Mouse (Mus musculus) heart, embryonic 12.5 days (tissue): ENCODE data around the gene Usp5. TPM values are rescaled to one million over a fixed set of nuclear protein-coding genes. Genes with fewer than 3 reads are reported as not detected.
"Not testable (repeated sequence)": the region's sequence is repeated elsewhere in the genome, so short reads cannot be mapped to it uniquely, and the experiment has no call there.

Experiments
- ATAC-seq: fragments of 200-750 bp; cut with Nextera tagmentation; 2 replicates; pipeline ENCODE4 v1.8.0; 2017; ENCODE audit warnings: moderate TSS enrichment, moderate library complexity; ENCODE audit not compliant: insufficient number of reproducible peaks, low FRiP score
- H3K27ac ChIP-seq: fragments of 300-500 bp; sonication (generic); 2 replicates; pipeline ENCODE4 v1.5.1; 2016; ENCODE audit warnings: mild to moderate bottlenecking, moderate library complexity; ENCODE audit not compliant: poor library complexity, severe bottlenecking
- H3K27me3 ChIP-seq: fragments of 300-500 bp; sonication (generic); replicated peaks from 2 replicates; pipeline ENCODE4 v1.6.1; 2016; ENCODE audit warnings: mild to moderate bottlenecking, moderate library complexity
- H3K36me3 ChIP-seq: fragments of 300-500 bp; sonication (generic); 2 replicates; pipeline ENCODE4 v1.6.1; 2016; ENCODE audit warnings: mild to moderate bottlenecking, moderate library complexity
- H3K4me1 ChIP-seq: fragments of 300-500 bp; sonication (generic); replicated peaks from 2 replicates; pipeline ENCODE4 v1.6.1; 2016; ENCODE audit warnings: mild to moderate bottlenecking
- H3K4me2 ChIP-seq: fragments of 300-500 bp; sonication (generic); 2 replicates; pipeline ENCODE4 v1.6.1; 2016; ENCODE audit warnings: mild to moderate bottlenecking, moderate library complexity
- H3K4me3 ChIP-seq: fragments of 300-500 bp; sonication (generic); 2 replicates; pipeline ENCODE4 v1.5.1; 2016; ENCODE audit warnings: mild to moderate bottlenecking
- H3K9ac ChIP-seq: fragments of 300-500 bp; sonication (generic); 2 replicates; pipeline ENCODE4 v1.6.1; 2016; ENCODE audit warnings: mild to moderate bottlenecking, moderate library complexity
- H3K9me3 ChIP-seq: fragments of 300-500 bp; sonication (generic); replicated peaks from 2 replicates; pipeline ENCODE4 v1.6.1; 2016; ENCODE audit warnings: mild to moderate bottlenecking, moderate library complexity
- WGBS: fragments of 180-500 bp; shearing (Covaris S2); methylation state at CpG from one replicate; pipeline ENCODE4 v1.1.7; 2016; 5-methylcytosine and 5-hydroxymethylcytosine counted together
- polyA plus RNA-seq: library from polyadenylated mRNA; unstranded; fragments of >200 nt; fragmentation: Nextera tagmentation; extraction: Ambion mirVana; gene quantifications from 2 replicates; pipeline ENCODE4 v1.2.1, GENCODE M21; 2016

Usp5 gene
- polyA plus RNA-seq, 1 experiment from 2014 or later: 121 TPM

DNA sequence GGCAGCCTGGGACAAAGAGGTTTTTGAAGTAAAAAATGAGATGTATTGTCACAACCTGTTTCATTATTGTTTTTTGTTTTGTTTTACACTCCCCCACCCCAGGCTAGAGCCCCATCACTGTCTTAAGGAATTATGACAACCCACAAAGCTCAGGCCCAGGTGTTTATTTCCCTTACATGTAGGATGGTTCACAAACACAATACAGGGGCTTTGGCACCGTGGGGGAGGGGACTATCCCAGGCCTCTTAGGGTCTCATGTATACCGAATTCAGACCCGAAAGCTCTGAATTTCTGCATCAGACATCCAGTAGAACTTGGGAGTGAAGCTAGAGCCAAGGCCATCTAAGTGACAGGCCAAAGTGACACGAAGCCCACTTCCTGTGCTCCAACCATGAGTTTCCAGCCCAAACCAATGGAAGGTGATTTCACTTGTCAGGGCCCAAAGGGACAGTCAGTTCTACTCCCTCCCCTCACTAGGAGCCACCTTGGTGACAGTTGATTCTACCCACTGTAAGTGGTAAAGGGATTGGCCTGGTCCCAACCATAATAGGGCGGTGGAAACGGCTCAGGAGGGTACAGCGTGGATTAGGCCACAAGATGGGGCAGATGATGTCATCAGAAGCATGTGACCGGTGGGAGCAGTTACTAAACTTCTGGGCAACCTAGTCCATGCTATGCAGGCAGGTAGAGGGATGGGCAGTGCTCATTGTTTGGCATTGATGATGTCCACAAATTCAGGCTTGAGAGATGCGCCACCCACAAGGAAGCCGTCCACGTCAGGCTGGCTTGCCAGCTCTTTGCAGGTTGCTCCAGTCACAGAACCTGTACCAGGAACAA, 18.5 kb downstream of the Usp5 start:
- H3K4me3 ChIP-seq, H3K9ac ChIP-seq, H3K27me3 ChIP-seq, ATAC-seq, H3K27ac ChIP-seq, H3K9me3 ChIP-seq: not testable (repeated sequence)
- Histone ChIP-seq H3K4me1 (peaks cover 69% of the 10 kb centered on the region), H3K36me3 (peaks cover 38% of the 10 kb centered on the region), H3K4me2 (peak overlapping the region; percentile 84; the same call in 1 of the 2 replicates)
- 84% methylated on average over 11 of the region's 11 CpGs for WGBS

GRCm38 (mm10) chr6:124809775-124810538, 19.3 kb downstream of the Usp5 start:
- H3K27me3 ChIP-seq: no peaks in the 10 kb centered on the region
- H3K4me2 ChIP-seq: peak overlapping the region; percentile 84
- no peaks in the 10 kb centered on the region for H3K9me3 ChIP-seq
- peak overlapping the region; percentile 95 for H3K27ac ChIP-seq
- peak overlapping the region; percentile 60 for H3K4me3 ChIP-seq
- WGBS: 37% methylated on average over 14 of the region's 14 CpGs
- H3K36me3 ChIP-seq: peaks cover 30% of the 10 kb centered on the region
- ATAC-seq: no peak
- peaks cover 71% of the 10 kb centered on the region for H3K4me1 ChIP-seq
- peak overlapping the region; percentile 79 for H3K9ac ChIP-seq

DNA sequence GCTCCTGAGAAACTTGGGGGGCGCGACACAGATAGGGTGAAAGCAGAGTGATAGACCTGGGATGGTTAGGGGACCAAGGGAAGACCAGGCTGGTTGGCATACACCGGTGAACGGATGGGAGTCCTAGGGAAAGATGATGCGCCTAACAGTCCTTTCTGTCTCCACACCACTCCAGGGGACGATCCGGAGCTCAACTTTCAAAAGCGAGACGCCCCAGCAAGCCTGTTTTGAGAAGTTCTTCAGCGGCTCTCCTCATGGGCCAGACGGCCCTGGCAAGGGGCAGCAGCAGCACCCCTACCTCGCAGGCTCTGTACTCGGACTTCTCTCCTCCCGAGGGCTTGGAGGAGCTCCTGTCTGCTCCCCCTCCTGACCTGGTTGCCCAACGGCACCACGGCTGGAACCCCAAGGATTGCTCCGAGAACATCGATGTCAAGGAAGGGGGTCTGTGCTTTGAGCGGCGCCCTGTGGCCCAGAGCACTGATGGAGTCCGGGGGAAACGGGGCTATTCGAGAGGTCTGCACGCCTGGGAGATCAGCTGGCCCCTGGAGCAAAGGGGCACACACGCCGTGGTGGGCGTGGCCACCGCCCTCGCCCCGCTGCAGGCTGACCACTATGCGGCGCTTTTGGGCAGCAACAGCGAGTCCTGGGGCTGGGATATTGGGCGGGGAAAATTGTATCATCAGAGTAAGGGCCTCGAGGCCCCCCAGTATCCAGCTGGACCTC, 20.1 kb downstream of the Usp5 start:
- peak overlapping the region; percentile 95 for H3K27ac ChIP-seq
- H3K9ac ChIP-seq: peak overlapping the region; percentile 79
- peaks cover 65% of the 10 kb centered on the region for H3K4me1 ChIP-seq
- H3K27me3 ChIP-seq: no peaks in the 10 kb centered on the region
- peaks cover 29% of the 10 kb centered on the region for H3K36me3 ChIP-seq
- peak overlapping the region; percentile 84 for H3K4me2 ChIP-seq
- peak overlapping the region; percentile 60 for H3K4me3 ChIP-seq
- peak; percentile 60 for ATAC-seq
- no peaks in the 10 kb centered on the region for H3K9me3 ChIP-seq
- under 1% methylated on average over 35 of the region's 35 CpGs for WGBS

DNA sequence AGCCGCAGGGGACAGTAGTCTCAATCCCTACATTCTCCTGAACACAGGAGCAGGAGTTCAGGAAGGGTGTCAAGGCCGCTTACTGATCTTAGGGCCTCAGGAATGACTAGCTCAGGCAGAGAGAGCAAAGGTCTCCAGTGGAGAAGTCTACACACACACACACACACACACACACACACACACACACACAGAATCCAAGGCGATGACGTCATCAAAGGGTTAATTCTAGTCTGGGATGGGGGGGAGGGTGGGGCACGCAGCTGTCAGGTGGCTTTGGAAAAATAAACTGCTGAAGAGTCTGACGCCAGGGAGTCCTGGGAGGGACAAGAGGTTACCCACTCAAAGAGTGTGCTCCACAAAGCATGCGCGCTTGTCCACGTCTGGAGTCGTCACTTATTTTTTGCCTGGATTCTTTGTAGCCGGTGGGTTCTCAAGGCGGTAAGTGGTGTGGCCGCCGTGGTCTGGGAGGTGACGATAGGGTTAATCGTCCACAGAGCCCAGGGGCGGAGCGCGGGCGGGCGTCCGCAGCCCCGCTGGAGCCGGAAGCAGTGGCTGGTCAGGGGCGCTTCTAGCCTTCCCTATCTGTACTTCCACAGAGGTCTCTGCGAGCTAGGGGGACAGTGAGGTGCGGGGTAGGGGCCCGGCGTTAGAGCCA, 20.8 kb downstream of the Usp5 start, which contains the start of gene Spsb2:
Spsb2 (plus strand) TSS at position 304 of the 655 bp plus-strand sequence.
- Histone ChIP-seq H3K4me1 (peaks cover 64% of the 10 kb centered on the region), H3K27ac (peak within 1 kb of the TSS; percentile 95), H3K27me3 (no peaks in the 10 kb centered on the region), H3K9me3 (no peaks in the 10 kb centered on the region), H3K9ac (peak within 1 kb of the TSS; percentile 79), H3K4me2 (peak within 1 kb of the TSS; percentile 84), H3K4me3 (peak within 1 kb of the TSS; percentile 60), H3K36me3 (peaks cover 29% of the 10 kb centered on the region)
- 4% methylated on average over 29 of the region's 29 CpGs for WGBS
- ATAC-seq: peak; percentile 73

DNA sequence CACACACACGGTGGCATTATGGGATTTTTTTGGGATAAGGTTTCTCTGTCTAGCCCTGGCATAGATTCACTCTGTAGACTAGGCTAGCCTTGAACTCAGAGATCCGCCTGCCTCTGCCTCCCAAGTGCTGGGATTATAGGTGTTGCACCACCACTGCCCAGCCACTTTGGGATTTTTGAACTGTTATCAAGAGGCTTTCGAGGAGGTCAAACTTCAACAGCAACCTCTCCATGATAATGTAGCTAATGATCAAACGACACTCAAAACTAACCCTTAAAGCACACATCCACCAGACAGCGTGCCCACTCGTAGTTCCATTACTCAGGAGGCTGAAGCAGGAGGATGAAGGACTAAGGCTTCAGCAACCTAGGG, 21.3 kb downstream of the Usp5 start:
- H3K9me3 ChIP-seq: no peaks in the 10 kb centered on the region
- H3K27ac ChIP-seq: peak overlapping the region; percentile 95
- H3K4me1 ChIP-seq: peaks cover 62% of the 10 kb centered on the region
- H3K4me2 ChIP-seq: peak overlapping the region; percentile 84
- peak overlapping the region; percentile 60 for H3K4me3 ChIP-seq
- H3K9ac ChIP-seq: peak overlapping the region; percentile 79
- WGBS: 69% methylated on average over 6 of the region's 6 CpGs
- no peak for ATAC-seq
- no peaks in the 10 kb centered on the region for H3K27me3 ChIP-seq
- H3K36me3 ChIP-seq: peaks cover 29% of the 10 kb centered on the region

DNA sequence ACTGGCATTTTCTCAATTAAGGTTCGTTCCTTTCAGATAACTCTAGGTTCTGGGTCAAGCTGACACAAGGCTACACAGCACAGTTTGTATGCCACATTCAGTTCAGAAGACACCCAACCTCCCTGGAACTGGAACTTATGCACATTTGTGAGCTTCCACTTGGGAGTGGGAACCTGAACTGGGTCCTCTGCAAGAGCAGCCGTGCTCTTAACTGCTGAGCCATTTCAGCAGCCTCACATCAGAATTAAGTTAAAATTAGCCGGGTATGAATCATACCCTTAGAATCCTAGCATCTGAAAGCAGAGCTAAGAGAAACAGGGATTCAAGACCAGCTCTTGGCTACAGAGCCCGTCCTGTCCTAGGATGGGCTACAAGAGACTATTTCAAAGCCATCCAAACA, 21.9 kb downstream of the Usp5 start:
- H3K9ac ChIP-seq: peak overlapping the region; percentile 41; the same call in 1 of the 2 replicates

GRCm38 (mm10) chr6:124806446-124807140, 22.7 kb downstream of the Usp5 start:
- H3K4me3 ChIP-seq: peak overlapping the region; percentile 58; the same call in 1 of the 2 replicates
- no peaks in the 10 kb centered on the region for H3K9me3 ChIP-seq
- H3K36me3 ChIP-seq: peaks cover 17% of the 10 kb centered on the region
- 0 out of 2 replicates have a peak overlapping the region, but pooled peaks have one; percentile 5 for H3K9ac ChIP-seq
- WGBS: 81% methylated on average over 7 of the region's 7 CpGs
- H3K4me2 ChIP-seq: peak overlapping the region; percentile 83
- peaks cover 49% of the 10 kb centered on the region for H3K4me1 ChIP-seq
- no peak for ATAC-seq
- H3K27me3 ChIP-seq: no peaks in the 10 kb centered on the region
- peak overlapping the region; percentile 96 for H3K27ac ChIP-seq

More for the DNA sequence above, 21.9 kb downstream of the Usp5 start:
- Histone ChIP-seq H3K36me3 (peaks cover 25% of the 10 kb centered on the region), H3K9me3 (no peaks in the 10 kb centered on the region), H3K4me2 (no peak overlapping the region), H3K27ac (peak overlapping the region; percentile 95; the same call in 1 of the 2 replicates), H3K4me3 (no peak overlapping the region), H3K27me3 (no peaks in the 10 kb centered on the region), H3K4me1 (peaks cover 56% of the 10 kb centered on the region)
- WGBS: 58% methylated on average over 4 of the region's 4 CpGs
- no peak for ATAC-seq

DNA sequence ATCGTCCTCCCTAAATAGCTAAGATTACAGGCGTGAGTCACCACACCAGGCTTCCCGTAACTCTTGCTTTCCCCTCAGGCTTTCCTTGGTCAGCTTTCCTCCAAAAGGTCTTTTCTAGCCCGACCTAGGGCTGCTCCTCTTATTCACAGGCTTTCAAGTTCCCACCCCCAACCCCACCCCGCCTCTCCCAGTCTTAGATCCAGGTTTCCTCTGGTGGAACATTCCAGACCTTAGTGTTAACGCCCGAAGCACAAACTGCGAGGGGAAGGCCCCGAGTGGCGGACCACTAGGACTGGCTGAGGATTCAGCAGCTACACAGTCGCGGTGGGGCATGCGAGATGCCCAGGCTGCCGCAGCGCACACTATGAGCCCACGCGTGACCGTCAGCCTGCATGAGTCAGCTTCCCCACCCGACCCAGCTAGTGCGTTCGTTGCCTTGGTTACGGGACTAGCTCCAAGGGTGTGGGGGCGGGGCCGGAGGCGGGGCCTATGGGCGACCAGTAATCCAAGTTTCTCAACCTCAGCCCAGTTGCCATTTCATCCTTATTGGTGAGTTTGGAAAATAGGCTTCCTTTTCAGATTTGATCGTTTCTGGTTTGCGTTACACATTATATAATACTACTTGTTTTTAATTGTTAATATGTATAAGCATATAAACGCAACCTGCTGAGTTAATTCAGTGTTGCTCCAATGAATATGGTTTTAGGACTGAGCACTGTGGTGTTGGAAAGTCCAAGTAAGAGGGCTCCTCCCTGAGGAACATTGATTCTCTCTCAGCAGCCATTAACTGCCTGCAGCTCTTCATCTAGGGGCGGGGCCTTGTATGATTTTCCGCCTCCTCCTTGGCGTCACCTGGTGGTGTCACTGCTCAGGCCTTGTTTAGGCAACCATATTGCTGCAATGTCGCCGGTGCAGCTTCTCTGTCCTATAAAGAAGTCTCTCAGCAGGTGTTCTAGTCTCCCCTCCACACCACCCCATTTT, 23.7 kb downstream of the Usp5 start:
- WGBS: 2% methylated on average over 34 of the region's 34 CpGs
- H3K9me3 ChIP-seq: no peaks in the 10 kb centered on the region
- H3K9ac ChIP-seq: peak overlapping the region; percentile 77
- H3K4me1 ChIP-seq: peaks cover 43% of the 10 kb centered on the region
- peaks cover 8% of the 10 kb centered on the region for H3K36me3 ChIP-seq
- peak; percentile 90 for ATAC-seq
- H3K4me2 ChIP-seq: peak overlapping the region; percentile 83
- peak overlapping the region; percentile 96 for H3K27ac ChIP-seq
- no peaks in the 10 kb centered on the region for H3K27me3 ChIP-seq
- H3K4me3 ChIP-seq: peak overlapping the region; percentile 58

GRCm38 (mm10) chr6:124804341-124804740, 24.9 kb downstream of the Usp5 start:
- Histone ChIP-seq H3K4me3 (no peak overlapping the region), H3K4me1 (peaks cover 32% of the 10 kb centered on the region), H3K9me3 (no peaks in the 10 kb centered on the region), H3K27me3 (no peaks in the 10 kb centered on the region), H3K36me3 (no peaks in the 10 kb centered on the region), H3K9ac (no peak overlapping the region), H3K27ac (no peak overlapping the region), H3K4me2 (no peak overlapping the region)
- WGBS: 94% methylated on average over 3 of the region's 3 CpGs
- no peak for ATAC-seq
